Mouse (Mus musculus) G1E (cell line): Measurements from ENCODE around the gene Gcnt1.

Source experiments
- CTCF ChIP-seq: IDR thresholded peaks from 2 replicates; pipeline ENCODE4 v1.5.1; 2012; ENCODE audit warnings: low read depth, low read length, inconsistent platforms, mixed read lengths
- GATA1 ChIP-seq: IDR thresholded peaks from 2 replicates; pipeline ENCODE4 v1.6.1; 2012; ENCODE audit warnings: borderline replicate concordance, low read length, inconsistent platforms, mixed read lengths
- GATA2 ChIP-seq: IDR thresholded peaks from 2 replicates; pipeline ENCODE4 v1.6.1; 2012; ENCODE audit warnings: low read depth, low read length, inconsistent platforms, borderline replicate concordance
- POLR2AphosphoS5 ChIP-seq: IDR thresholded peaks from 2 replicates; pipeline ENCODE4 v1.6.1; 2012; ENCODE audit warnings: low read depth, low read length, inconsistent platforms; ENCODE audit not compliant: insufficient replicate concordance
- TAL1 ChIP-seq: conservative IDR thresholded peaks from 2 replicates; pipeline ENCODE4 v1.6.1; 2012; ENCODE audit warnings: low read depth, low read length, inconsistent platforms, mixed read lengths

DNA sequence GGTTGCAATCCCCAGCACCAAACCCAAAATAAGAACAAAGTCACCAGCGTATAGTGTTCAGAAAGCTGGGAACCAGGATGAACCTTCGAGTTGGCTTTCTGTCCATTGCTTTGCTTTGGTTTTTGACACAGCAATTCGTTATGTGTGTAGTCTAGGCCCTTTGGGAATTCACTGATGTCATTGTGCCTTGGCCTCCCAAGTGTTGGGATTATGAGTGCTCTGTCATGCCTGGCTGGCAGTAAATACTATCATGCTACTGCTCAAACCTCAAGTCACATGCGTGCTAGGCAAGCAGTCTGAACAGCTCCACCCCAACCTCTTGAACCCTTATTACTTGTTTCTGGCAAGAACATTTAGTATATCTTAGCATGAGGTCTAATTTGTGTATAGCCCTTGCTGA, 30.5 kb upstream of the Gcnt1 start:
- no peak for TF ChIP-seq CTCF
- no peak for TF ChIP-seq TAL1
- TF ChIP-seq POLR2AphosphoS5: no peak
- no peak for TF ChIP-seq GATA1
- no peak for TF ChIP-seq GATA2
